Mouse (Mus musculus): Measurements from ENCODE around the gene BC048403.
"Not testable (repeated sequence)": the region's sequence is repeated elsewhere in the genome, so short reads cannot be mapped to it uniquely, and the experiment has no call there.

The BC048403 gene

GRCm38 (mm10) chr10:121756677-121757076 is 16.9 kb downstream of the BC048403 start:
- DNase-seq (ENCODE audit: low spot score) = no peak

- DNase-seq (ENCODE audit: low spot score) = no peak
Observed at GRCm38 (mm10) chr10:121759095-121759494, 19.4 kb downstream of the BC048403 start.

- DNase-seq (ENCODE audit: low spot score) = no peak
Observed at GRCm38 (mm10) chr10:121762141-121762540, 22.4 kb downstream of the BC048403 start.

DNA sequence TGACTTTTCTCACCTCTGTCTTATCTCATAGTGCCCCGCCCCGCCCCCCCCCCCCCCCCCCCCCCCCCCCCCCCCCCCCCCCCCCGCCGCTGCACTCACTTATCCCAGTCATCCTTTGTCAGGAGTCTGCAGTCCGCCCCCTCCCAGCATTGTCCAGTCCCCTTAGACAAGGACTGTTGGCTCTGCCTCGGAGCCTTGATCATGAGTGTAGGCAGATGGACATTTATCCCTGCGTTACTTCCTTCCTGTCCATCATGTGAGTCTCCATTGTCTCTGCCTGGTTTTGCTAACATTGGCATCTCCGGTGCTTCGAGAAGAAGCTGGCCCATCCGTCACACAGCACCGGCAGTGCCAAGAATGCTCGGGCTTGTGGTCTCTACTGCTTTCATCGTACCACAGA is 23.5 kb downstream of the BC048403 start:
- no peak for DNase-seq (ENCODE audit: low spot score)

DNA sequence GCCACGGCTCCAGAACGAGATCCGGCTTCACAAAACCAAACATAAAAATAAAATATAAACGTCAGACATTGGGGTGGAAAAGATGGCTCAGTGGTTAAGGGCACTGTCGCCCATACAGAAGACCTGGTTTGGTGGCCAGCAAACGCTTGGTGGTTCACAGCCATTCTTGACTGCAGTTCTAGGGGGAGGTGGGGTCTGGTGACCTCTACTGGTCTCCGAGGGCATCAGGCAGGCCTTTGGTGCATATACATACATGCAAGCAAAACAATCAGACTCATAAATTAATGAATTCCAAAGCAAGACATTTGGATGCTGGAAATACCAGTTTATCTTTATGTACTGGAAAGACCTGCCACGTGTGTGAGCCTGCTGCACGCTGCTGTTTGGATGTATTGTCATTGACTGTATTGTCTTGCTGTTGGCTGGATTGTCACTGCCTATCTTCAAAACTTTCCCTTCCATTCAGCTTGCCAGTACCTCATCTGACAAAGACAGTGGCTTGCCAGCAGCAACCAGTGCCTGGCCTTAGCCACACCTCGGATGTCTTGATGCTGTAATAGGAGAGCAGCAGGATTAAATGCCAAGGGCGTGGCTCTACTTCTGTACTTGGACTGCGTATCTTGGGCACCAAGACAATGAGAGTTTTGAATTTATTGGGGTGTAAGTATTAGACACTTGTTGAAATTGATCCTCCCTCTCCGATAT is 24.9 kb downstream of the BC048403 start:
- no peak for DNase-seq (ENCODE audit: low spot score)

- DNase-seq (ENCODE audit: low spot score) = no peak
Observed at GRCm38 (mm10) chr10:121765174-121766057, 25.7 kb downstream of the BC048403 start.

- DNase-seq (ENCODE audit: low spot score) = not testable (repeated sequence)
Observed at GRCm38 (mm10) chr10:121767295-121767694, 27.6 kb downstream of the BC048403 start.

- no peak for DNase-seq (ENCODE audit: low spot score)
Observed at GRCm38 (mm10) chr10:121769711-121770110, 30.0 kb downstream of the BC048403 start.

- peak; percentile 31 for DNase-seq (ENCODE audit: low spot score)
Observed at GRCm38 (mm10) chr10:121770624-121771577, 31.2 kb downstream of the BC048403 start.

- DNase-seq (ENCODE audit: low spot score) = no peak
Observed at GRCm38 (mm10) chr10:121773813-121774212, 34.1 kb downstream of the BC048403 start.

DNA sequence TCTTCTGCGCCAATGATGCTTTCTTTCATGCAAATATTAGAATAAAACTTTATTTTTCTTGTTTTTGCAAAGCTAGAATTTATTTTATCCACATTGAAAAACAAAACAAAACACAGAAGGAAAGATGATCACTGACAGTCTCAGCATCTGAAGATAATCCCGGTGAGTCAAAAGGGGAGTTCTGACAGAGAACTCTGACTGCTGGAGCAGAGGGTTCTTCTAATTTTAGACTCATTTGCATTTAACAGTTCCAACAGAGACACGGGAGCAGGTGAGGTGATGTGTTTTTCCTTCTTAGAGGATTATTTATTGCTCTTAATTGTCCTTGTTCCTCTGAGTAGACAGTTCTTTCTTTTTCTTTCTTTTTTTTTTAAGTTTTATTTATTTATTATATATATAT is 36.3 kb downstream of the BC048403 start:
- no peak for DNase-seq (ENCODE audit: low spot score)

GRCm38 (mm10) chr10:121781159-121781558 is 41.4 kb downstream of the BC048403 start:
- no peak for DNase-seq (ENCODE audit: low spot score)

- DNase-seq (ENCODE audit: low spot score) = no peak
Observed at GRCm38 (mm10) chr10:121788536-121788935, 48.8 kb downstream of the BC048403 start.

GRCm38 (mm10) chr10:121790078-121790477 is 50.3 kb downstream of the BC048403 start:
- DNase-seq (ENCODE audit: low spot score) = no peak

DNA sequence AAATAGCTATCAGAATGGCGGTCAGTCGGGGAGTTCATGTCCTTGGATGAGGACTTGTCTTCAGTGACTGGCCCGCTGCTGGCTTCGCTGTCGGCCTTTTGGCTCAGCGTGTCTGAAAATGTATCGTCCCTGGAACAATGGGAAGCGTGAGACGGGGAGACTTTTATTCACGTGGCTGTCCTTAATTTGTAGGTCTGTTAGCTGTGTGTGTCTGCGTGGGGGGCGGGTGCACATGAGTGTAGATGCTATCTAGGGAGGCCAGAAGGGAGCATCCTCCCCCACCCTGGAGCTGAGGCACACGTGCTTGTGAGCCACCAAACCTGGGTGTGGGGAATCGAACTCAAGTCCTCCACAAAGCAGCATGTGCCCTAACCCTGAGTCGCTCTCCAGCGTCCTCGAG is 52.9 kb downstream of the BC048403 start:
- no peak for DNase-seq (ENCODE audit: low spot score)

DNA sequence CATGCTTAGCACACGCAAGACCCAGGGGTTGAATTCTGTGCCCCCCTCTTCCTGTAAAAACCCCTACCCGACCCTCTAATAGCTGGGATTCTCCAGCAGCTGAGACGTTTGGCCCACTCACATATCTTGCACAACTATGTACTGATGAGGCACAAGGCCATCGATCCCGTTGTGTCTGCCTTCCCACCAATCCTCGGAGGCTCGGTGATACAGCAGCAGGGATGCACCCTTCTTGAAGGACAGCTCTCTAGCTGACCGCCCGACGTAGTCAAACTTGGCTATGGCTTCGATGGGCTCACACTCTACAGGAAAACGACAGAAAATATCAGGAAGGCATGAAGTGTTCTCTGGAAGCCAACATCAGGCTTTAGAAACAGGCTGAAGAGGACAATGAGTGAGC is 54.7 kb downstream of the BC048403 start:
- DNase-seq (ENCODE audit: low spot score) = no peak

- no peak for DNase-seq (ENCODE audit: low spot score)
Observed at GRCm38 (mm10) chr10:121796027-121796802, 56.5 kb downstream of the BC048403 start.

DNA sequence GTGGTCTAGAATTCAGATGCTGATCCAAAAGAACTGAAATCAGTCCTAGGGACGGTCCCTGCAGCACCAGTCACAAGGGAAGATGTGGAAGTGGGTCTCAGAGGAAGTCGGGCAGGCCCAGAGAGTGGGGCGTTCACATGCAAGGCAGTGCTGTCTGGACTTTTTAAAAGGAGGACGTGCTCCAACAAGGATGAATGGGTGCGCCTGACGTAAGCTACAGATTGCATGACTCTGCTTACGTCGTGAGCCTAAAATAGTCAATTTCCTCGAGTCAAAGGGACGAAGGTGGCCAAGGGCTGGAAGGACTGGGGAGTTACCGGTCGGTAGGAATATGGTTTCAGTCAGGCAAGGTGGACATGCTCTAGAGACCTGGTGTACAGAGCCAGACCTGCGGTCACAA is 60.3 kb downstream of the BC048403 start:
- no peak for DNase-seq (ENCODE audit: low spot score)
